Mouse (Mus musculus): ENCODE data around the gene Slain1.

- TF ChIP-seq CTCF (IDR thresholded peaks at IDR 0.05; ENCODE audit: insufficient read depth, low read length) (no peak), POLR2A (IDR thresholded peaks at IDR 0.05; ENCODE audit: borderline replicate concordance, extremely low read depth, low read depth, low read length) (no peak)
Measured at GRCm38 (mm10) chr14:103741216-103741615, 91.2 kb downstream of the Slain1 start.

All from lung, adult 2 months (tissue).